Mouse (Mus musculus): Measurements from ENCODE around the gene Sp3.
"Not testable (repeated sequence)": the region's sequence is repeated elsewhere in the genome, so short reads cannot be mapped to it uniquely, and the experiment has no call there.

The Sp3 gene

DNA sequence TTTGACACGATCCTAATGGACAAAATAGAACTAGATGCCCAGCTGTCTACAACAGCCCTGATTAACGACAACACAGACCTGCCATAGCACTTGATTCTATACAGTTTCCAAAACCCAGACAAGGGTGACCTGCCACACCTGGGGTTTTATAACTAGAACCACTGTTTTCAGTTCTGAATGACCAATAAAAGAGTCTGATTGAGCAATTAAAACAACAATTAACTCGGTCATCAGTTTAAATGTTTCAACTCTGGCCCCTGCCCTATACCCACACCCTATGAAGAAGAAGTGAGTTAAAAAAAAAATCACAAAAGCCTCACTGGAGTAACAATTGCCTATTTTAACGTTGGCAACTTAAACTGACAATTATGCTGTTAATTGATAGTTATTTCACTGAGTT is 64.1 kb downstream of the Sp3 start:
- DNase-seq (ENCODE audit: low spot score in 2 of 2), result no peak

DNA sequence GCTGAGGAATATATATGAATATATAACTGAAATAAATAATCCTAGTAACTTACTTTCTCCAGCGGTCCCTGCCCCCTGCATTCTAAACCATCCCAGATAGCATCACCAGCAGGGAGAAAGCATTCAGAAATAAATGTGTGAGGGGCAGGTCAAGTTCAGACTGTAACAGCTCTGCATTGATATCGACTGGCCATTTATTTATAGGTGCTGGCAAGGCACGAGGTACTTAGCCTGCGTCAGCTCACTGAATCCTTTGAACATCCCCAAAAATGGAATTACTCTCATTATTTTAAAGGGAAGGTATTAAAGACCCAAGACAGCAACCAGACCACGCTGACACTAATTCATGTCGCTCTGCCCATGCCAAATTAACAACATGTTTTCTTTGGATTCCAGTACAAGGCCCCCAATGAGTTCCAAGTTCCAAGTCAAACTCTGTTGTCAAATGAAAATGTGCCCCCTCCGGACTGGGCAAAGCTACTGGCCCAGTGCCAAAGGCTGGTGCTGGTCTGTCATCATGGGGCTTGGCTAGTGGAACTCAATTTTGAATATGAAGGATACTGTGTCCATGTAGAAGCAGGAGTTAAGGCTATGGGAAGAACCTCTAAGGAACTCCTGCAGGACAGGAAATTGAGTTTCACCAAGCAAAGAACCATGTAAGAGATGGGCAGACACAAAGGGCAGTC is 64.9 kb downstream of the Sp3 start:
- no peak for DNase-seq (ENCODE audit: low spot score in 2 of 2)

DNA sequence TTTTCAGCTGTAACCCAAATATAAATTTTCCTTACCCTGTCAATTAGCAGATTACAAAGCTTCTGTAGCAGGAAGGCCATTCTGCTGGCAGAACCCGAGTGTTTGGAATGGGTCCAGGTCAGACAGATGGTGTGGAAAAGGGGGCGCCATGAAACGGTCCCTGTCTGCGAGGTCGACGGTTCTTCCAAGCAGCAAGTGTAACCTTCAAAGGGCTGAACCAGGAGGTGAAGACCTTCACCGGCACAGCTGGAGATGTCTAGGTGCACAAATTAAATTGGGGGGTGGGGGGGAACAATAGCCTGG is 66.8 kb downstream of the Sp3 start:
- DNase-seq (ENCODE audit: low spot score in 2 of 2), result no peak

DNA sequence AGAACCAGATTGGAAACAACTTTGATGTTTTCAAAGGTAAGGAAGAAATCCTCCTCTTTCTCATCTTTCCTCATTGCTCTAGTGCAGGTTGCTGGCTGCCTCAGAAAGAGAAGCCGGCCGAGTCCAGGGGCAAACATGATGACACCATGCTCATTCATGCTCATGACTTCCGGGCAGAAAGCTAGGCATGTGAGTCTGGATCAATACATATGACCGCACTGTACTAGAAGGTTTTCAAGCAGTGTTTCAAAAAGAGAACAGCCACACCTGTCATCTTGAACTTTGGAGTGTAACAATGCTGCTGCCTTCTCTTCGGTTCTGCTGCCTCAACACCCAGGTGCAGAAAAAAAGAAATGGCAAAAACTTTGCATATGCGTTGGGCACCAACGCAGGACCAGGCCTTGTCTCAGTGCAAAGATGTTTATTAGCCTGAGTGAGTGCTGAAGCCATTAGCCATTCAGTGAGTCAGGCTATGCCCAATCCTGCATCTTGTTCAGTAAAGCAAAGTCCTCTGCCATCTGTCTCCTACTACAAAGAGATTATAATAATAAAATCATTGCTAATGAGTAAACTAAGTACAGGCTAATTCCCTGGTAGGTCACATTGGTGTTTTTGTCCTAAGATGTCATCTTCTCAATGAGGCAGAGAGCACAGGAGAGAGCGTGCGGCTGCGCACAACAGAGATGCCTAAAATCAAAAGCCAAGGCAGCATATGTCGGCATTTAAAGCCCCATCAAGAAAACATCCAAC is 67.4 kb downstream of the Sp3 start:
- DNase-seq (ENCODE audit: low spot score in 2 of 2), result peak in 1 of 2 experiments; percentile 49

DNA sequence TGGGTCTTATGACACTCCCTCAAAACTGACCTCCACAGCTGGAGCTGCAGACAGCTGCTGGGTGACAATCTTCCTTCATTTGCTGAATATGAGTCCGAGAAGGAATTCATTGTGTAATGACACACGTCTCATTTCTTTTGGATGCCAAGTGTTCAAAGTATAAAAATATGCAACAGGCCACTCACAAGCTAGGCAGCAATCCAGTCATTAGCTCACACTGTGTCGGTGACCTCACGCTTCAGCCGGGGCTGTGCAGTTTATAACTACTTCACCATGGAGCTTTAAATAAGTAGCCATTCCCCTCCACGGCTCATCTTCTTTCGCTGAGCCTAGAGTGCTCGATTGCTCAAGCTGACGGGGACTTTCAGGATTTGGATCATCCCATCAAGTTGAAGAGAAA is 68.7 kb downstream of the Sp3 start:
- no peak for DNase-seq (ENCODE audit: low spot score in 2 of 2)

DNA sequence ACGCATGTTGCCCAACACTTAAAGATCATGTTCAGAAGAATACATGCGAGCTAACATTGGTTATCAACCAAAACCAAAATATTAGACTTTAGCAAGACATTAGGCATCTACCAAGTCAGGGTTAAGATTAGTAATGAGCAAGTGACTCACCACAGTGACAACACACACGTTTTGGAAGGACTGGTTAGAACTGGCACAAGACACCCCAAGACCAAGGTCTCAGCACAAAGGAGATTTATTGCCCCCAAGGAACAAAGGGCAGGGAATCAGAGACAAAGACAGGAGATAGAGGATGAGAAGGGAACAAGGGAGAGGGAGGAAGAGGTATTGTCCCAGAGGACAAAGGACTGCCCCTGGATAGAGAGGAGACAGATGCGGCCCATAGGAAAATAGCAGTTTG is 71.2 kb downstream of the Sp3 start:
- no peak for DNase-seq (ENCODE audit: low spot score in 2 of 2)

DNA sequence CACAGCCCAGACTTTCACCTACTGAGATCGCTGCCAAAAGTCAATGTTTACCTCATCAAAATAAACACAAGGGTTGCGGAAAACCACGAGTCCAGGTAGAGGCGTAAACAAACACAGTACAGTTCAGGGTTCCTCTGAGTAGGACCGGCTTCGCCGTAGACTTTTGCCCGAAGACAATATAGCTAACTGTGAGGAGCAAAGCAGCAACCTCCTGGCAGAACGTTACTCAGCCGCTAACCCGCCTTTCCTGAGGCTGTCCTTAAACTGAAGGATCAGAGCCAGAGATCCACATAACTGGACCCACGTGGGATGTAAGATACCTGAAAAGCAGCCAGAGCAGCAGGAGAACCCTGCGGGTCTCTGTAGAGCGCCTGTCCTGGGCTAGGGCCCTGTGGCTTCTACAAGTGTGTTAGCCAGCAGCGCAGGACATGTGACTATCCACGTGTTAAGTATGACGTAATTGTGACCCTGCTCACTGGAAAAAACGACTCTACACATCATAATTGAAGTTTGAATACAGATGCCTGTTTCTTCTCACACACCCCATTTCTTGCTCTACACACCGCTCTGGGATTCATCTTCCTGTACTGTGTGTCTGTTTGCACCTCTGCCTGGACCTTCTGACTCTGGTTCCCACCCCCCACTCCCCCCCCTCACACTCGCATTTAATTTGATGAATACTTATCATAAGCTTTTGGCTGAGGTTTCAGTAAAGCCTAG is 71.9 kb downstream of the Sp3 start:
- DNase-seq (ENCODE audit: low spot score in 2 of 2), result no peak

DNA sequence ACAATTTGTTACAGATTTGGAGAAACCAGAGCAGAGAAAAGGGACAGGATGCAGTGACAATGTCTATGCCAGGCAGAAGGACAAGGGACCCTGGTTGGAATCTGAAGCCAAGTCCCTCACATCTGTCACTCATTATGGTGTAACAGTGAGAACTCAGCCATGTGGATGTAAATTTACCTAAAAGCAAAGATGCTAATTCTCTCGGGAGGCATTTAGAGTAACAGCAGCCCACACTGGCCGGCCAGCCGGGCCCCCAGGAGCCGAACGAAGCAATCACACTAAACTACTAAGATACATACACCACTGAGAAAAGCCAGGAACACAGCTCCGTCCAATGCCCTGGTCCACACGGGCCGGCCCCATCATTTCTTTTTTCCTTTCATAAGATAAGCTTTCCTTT is 73.5 kb downstream of the Sp3 start:
- no peak for DNase-seq (ENCODE audit: low spot score in 2 of 2)

DNA sequence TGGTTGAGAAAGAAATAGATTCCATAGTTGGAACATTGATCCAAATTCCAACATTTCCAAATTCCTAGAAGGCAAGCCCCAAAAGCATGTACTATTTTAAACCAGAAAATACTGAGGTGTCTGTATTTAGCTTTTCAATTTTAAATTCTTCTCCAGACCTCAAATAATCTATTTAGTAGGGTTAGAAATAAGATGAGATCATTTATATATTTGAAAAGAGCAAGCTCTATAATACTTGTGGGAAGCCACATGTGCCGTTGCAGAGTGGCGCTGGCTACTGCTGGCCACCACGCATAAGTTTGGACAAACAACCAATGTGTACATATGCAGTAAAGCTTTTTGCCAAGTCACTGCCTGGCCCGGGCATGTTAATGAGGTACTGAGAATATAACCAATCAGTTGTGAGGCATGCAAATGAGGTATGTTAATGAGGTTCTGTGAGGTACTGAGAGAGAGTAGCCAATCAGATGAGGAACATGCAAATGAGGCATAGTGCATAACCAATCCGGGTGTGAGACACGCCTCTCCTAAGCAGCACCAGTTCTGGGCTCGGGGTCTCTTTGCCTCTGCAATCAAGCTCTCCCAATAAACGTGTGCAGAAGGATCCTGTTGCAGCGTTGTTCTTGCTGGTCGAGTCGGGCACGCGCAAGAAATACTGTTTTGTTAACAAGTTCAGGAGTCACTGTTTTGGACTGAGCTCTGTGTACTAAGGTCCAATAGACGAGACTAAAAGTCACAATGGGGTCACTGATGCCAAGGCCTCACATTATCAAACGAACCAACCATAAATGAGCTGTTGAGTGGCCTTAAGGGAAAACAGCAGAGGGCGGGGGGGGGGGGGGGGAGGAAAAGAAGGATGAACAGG is 77.2 kb downstream of the Sp3 start:
- DNase-seq (ENCODE audit: low spot score in 2 of 2), result not testable (repeated sequence)

DNA sequence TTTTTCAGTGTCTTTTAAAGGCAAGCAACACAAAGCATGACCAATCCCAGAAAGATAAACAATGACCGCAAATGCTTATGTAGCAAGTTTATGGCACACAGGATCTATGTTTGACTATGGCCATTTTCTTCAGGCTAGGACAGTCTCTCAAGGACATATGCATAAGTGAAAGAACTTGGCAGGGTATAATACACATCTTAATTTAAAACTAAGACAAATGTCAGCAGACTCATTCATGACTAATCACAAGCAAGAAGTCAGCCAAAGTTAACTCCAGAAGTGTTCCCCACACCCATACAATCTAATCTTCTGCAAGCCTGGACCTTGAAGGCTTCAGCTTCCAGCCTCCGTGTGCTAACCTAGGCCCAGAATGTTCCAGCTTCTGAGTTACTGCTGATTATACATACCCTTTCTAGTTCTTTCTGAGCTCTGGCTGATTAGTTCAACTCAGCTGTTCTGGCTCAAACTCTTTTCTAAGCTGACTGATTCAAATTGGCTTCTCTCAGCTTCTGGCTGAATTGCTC is 81.4 kb downstream of the Sp3 start:
- DNase-seq (ENCODE audit: low spot score in 2 of 2), result no peak

DNA sequence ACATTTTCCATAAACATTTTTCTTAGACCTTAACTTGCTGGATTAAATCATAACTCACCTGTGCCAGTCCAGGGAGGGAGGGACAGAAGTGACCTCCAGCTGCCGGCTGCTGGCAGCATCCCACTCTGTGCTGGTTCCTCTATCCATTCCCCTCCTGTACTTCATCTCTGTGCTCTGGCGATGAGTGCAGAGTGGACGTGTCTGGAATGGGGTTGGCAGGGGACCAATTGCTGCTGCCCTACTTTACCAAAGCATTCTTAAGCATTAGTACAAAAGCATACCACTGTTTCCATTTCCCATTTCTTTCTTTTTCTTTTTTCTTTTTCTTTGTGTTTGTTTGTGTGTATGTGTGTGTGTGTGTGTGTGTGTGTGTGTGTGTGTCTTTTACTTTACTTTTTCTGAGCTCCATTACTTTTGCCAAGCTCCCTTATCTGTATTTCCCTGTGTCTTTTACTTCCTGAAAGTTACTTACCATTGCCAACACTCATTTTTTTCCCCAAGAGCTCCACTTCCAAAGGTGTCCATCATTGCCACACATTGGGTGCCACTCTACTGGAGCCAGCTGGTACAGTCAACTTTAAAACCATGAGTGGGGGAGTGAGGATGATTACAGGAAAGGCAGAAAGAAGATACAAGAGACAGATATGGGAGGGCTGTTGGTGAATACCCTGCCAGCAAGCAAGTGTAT is 82.0 kb downstream of the Sp3 start:
- peak in 1 of 2 experiments; percentile 44 for DNase-seq (ENCODE audit: low spot score in 2 of 2)

DNA sequence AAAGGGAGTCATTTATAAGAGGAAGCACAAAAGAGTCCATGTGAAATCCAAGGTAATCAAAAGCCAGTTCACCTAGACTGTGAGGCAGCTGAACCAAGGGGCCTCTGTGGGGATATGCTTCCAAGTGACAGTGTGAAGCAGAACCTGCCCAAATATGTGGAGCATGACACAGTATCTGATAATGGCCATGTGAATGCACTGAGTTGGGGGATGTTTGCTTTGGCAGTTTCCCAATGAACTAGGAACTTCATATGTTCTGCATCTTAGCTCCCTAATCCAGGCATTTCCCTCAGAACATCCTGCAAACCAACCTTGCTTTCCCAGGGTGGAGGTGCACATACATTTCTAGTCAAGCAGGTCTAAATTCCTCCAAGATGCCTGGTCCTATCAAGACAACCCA is 90.4 kb downstream of the Sp3 start:
- peak in 1 of 2 experiments; percentile 36 for DNase-seq (ENCODE audit: low spot score in 2 of 2)

Measured in spleen, postnatal 4 days (tissue).